Mouse (Mus musculus): ENCODE data around the gene Itprid1. TPM values are rescaled to one million over a fixed set of nuclear protein-coding genes. Genes with fewer than 3 reads are reported as not detected.

Itprid1 gene
- polyA plus RNA-seq, 1 experiment from 2014 or later, result 0.14 TPM

DNA sequence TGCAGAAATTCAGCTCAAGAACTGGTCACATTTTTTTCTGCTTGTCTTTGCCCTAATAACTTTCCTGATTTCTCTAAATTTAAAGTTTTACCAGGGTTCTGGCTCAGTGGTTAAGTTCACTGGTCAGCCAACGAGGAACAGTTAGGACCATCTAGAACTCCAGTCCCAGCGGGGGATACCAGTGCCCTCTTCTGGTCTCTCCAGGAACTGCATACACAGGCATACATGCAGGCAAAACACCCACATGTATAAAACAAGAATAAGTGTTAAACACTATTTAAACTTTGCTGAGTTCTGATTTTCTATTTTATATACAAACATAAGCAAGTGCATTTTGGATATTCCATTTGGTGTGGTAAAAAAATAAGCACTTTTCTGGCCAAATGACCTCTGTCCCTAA lies 188.8 kb downstream of the Itprid1 start:
- Histone ChIP-seq H3K4me2 (ENCODE audit: low read length) (no peak overlapping the region), H3K9me3 (ENCODE audit: control insufficient read depth, low read length) (no peaks in the 10 kb centered on the region), H3K9ac (ENCODE audit: low read depth, low read length) (no peak overlapping the region), H3K4me1 (ENCODE audit: control insufficient read depth, insufficient read depth, low read depth, low read length) (no peaks in the 10 kb centered on the region; the same call in 1 of the 2 replicates), H3K27me3 (replicated peaks; ENCODE audit: control insufficient read depth, insufficient read depth, low read length) (no peaks in the 10 kb centered on the region), H3K4me3 (ENCODE audit: low read length) (no peak overlapping the region), H3K36me3 (ENCODE audit: control insufficient read depth, insufficient read depth, low read length) (no peaks in the 10 kb centered on the region), H3K27ac (ENCODE audit: low read depth, low read length) (no peak overlapping the region)
- WGBS, result 75% methylated on average over 2 of the region's 2 CpGs
- no peak for ATAC-seq

DNA sequence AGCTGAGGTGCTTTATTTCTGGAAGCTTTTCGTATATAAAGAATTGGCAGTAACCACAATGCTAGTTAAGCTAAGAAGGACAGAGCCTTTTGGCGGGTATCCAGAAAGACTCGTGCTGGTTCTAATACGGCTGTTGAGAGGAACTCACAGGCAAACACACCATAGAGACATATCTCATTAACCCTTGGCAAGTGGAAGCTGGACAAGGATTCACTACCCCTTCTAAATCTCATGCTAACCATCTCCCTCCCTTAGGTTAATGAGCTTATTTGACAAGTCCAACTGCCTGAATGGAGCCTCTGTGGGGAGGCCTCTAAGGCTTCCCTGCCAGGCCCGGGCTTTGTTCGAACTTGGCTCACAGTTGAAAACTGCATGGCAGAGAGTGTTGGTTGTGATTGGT lies 190.6 kb downstream of the Itprid1 start:
- no peaks in the 10 kb centered on the region; the same call in 1 of the 2 replicates for H3K4me1 ChIP-seq (ENCODE audit: control insufficient read depth, insufficient read depth, low read depth, low read length)
- no peaks in the 10 kb centered on the region for H3K9me3 ChIP-seq (ENCODE audit: control insufficient read depth, low read length)
- no peaks in the 10 kb centered on the region for H3K27me3 ChIP-seq (replicated peaks; ENCODE audit: control insufficient read depth, insufficient read depth, low read length)
- ATAC-seq, result peak; percentile 89
- no peak overlapping the region for H3K9ac ChIP-seq (ENCODE audit: low read depth, low read length)
- no peak overlapping the region for H3K4me3 ChIP-seq (ENCODE audit: low read length)
- H3K27ac ChIP-seq (ENCODE audit: low read depth, low read length), result no peak overlapping the region
- WGBS, result 51% methylated on average over 6 of the region's 6 CpGs
- no peak overlapping the region for H3K4me2 ChIP-seq (ENCODE audit: low read length)
- H3K36me3 ChIP-seq (ENCODE audit: control insufficient read depth, insufficient read depth, low read length), result no peaks in the 10 kb centered on the region

DNA sequence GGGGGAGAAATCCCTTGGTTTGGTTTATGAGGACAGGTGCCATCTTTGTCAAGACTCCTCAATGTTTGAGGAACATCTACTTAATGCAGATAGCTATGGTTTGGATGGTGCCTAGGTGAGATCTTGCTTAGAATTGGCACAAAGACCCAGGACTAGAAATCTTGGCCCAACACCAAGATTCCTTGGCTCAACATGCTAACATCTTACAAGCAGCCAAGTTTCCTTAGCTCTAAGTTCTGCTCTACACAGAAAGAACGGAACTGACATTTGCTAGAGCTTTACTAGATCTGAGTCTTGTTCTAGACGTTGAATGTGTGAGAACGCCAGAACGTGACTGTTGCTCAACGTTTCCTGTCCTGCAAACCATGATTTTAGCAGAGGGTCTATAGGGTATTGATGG lies 191.3 kb downstream of the Itprid1 start:
- Histone ChIP-seq H3K27me3 (replicated peaks; ENCODE audit: control insufficient read depth, insufficient read depth, low read length) (no peaks in the 10 kb centered on the region), H3K27ac (ENCODE audit: low read depth, low read length) (no peak overlapping the region), H3K36me3 (ENCODE audit: control insufficient read depth, insufficient read depth, low read length) (no peaks in the 10 kb centered on the region), H3K9me3 (ENCODE audit: control insufficient read depth, low read length) (no peaks in the 10 kb centered on the region), H3K4me2 (ENCODE audit: low read length) (no peak overlapping the region), H3K9ac (ENCODE audit: low read depth, low read length) (no peak overlapping the region), H3K4me1 (ENCODE audit: control insufficient read depth, insufficient read depth, low read depth, low read length) (no peaks in the 10 kb centered on the region; the same call in 1 of the 2 replicates), H3K4me3 (ENCODE audit: low read length) (no peak overlapping the region)
- ATAC-seq, result no peak
- 87% methylated on average over 5 of the region's 5 CpGs for WGBS

Other genes starting within 250 kb of the Itprid1 start
- gene Neurod6, start 155.6 kb upstream of the Itprid1 start, polyA plus RNA-seq (2015; fragmentation: Nextera tagmentation; extraction: Ambion mirVana), result 33.5 and 39.9 TPM in 2 replicates
- 1.4 and 2.1 TPM in 2 replicates for gene Ppp1r17, start 180.6 kb downstream of the Itprid1 start, polyA plus RNA-seq (2015; fragmentation: Nextera tagmentation; extraction: Ambion mirVana)